Mouse (Mus musculus) gastrocnemius, postnatal 14 days (tissue): ENCODE results near the gene Scel. TPM values are rescaled to one million over a fixed set of nuclear protein-coding genes. Genes with fewer than 3 reads are reported as not detected.

Source experiments
- DNase-seq: peaks from one replicate; pipeline ENCODE4 v3.0.0; 2021; ENCODE audit warnings: mixed read lengths
- intact Hi-C: fragments of 180-260 bp; cut with DNase I; formaldehyde crosslinking; loops from one replicate; pipeline ENCODE4 v1.15.1; 2025; ENCODE audit warnings: low total_unique reads
- total RNA-seq, 2 experiments: library from RNA; stranded (reverse); gene quantifications; 2 replicates each; pipeline ENCODE4 v1.2.3; 2021

The Scel gene
- total RNA-seq, 2 experiments from 2014 or later, result 0.18 TPM; not detected in 1

DNA sequence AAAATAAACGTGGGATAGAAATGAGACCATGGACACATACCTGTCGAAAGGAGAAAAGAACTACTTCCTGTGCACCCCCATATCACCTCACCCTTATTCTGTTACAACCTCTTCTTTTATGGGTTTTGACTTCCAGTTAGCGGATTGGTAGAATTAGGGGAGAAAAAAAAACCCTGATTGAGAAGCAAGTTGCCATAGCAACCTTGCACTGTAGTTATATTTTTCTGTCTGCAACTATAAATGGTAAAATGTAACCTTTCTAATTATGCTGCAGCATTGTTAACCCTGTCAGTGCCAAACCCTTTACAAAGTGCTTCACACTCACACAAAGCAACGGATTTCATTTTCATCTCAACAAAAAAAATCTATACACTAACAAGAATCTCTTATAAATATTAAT lies 39.2 kb downstream of the Scel start:
- no peak for DNase-seq
- intact Hi-C loops, result no loop called here

DNA sequence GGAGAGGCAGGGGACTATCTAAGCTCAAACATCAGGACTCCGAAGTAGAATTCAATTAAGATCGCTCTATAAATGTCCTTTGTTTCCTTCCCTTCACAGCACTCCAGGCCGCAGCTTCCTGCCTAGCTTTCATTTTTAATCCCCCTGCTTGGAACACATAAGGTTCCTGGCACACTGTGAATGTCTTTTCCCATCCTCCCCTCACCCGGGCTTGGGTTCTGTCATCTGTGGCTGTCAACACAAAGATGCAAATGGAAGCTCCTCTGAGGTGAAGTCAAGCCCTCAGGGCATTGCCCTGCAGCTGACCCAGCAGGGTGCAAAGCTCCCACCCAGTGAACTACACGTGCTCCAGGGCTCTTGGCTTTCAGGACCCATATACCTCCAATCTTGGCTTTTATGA lies 43.5 kb downstream of the Scel start:
- DNase-seq, result no peak
- intact Hi-C loops, result no loop called here

DNA sequence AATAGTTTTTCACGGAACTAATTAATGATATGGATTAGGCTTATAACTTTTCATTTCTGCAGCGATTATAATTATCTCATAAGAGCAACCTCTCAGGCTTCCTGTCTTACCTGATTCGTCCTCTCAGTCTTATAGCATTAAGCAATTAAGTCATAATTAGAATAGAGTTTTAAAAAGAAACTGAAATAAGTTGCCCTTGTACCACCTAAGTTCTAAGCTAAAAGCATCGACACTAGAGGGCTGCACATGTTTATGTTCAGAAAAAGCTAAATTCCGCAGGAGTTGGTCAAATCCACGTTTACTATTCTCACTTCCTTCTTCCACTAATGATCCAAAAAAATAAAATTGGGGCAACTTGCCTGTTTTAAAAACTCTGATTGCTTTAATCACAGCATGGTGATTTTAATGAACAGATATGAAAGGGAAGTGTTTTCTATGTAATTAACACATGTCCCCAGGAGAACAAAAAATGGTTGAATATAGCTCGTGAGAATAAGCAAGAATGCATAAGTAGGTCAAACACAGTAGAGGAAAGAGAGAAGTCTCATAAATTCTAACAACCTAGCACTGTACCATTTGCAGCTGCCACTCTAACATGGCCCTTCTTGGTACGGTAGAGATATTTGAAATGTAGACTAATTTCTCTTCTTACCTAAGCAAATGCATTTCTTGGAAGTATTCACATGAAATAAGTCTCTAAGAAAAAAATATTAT lies 48.4 kb downstream of the Scel start:
- intact Hi-C loops, result no loop called here
- DNase-seq, result no peak

DNA sequence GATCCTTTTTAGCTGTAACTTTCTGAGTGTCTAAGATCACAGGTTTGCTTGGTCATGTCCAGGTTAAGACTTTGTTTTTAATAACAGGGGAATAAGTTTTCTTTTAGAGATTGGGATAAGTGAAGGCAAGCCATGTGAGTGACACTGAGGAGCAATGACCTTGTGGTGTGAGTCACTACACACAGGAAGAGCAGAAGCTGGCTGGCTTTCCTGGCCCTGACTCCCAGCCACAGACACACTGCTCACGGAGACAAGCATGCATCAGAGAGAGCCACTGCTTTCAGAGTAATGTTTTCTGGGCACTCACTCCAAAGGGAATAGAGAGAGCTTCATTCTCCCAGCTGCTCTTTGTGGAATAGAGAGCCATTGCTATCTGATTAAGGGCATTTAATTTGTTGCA lies 54.8 kb downstream of the Scel start:
- DNase-seq, result no peak
- intact Hi-C loops, result no loop called here

DNA sequence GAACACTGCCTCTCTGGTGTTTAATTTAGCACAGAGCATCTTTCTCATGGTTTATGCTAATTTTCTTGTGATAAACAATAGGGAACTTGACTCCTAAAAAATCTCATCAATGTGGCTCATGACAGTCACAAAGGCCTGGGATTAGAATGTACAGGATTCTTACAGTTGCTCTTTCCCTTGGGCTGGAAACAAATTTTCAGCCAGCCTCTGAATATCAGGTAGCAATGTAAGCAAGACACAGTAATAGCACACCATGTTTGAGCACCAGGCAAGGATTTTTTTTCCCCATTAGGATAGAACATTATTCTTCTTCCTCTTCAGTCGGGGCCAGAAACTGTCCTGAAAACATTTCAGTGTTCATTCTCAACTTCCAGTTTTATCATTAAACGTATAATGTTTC lies 55.3 kb downstream of the Scel start:
- intact Hi-C loops, result no loop called here
- DNase-seq, result no peak

DNA sequence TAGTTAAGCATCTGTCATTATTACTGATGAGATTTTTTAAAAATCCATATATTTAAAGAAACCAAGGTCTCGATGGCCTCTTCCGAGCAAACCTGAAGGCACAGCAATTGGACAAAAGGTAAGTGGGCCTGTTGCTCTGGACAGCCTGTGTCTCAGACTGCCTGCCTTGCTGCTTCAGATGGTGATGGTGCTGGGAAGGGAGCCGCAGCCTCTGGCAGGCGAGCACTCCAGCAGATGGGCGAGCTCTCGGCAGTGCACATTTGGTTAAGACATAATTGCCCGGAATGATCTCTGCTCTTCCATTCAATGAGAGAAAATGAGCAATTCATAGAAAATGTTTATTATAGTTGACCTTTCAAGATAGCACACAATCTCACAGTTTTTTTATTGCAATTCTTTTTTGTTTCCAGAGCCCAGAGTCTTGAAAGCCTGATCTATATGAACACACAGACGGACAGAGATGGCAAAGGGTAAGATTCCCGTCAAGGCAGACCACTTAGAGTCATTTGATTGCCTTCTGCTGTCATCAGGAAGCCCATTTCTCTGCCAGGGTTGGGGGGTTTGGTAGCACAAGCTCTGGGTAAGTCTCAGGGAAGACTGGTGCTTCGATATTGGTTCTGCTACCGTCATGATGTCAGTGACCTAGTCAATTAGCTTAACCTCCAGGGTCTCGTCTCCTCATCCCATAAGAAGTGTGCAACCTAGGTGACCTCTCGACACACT lies 58.6 kb downstream of the Scel start:
- DNase-seq, result no peak
- intact Hi-C loops, result no loop called here

DNA sequence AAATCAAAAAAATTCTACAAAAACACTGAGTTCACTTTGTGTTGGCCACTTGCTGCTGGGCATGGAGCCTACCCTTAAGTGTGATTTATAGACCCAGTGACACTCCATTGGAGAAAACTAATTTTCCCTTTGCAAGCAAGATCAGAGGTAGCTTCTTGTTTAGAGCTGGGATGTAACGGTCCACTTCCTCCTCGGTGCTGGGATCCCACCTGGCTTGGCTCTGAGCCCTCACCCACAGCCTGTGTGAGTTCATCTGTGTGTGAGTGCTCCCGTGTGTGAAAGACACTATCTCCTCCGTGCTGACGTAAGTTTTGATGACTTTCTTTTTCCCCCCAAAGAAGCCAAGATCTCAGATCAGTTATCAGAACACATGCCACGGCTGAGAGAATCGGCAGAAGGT lies 62.7 kb downstream of the Scel start:
- DNase-seq, result no peak

DNA sequence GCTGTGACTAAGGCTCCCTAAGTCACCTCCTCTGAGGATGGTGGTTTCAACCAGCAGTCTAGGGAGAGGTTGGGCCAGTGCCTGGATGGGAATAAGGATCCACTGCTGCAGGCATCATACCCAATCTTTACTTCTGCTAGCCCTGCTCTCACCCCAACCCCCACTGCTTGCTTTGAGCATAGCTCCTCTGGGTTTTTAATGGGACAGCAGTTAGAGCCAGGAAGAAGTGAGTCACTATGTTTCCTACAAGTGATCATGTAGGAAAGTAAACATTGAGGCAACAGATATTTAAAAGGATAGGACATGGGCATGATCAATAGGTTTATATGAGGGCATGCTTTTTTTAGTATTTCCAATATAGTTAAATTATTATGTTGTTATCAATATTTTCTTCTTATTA lies 63.9 kb downstream of the Scel start:
- intact Hi-C loops, result no loop called here
- no peak for DNase-seq

More for the DNA sequence above, 62.7 kb downstream of the Scel start:
- intact Hi-C loops, result no loop called here

DNA sequence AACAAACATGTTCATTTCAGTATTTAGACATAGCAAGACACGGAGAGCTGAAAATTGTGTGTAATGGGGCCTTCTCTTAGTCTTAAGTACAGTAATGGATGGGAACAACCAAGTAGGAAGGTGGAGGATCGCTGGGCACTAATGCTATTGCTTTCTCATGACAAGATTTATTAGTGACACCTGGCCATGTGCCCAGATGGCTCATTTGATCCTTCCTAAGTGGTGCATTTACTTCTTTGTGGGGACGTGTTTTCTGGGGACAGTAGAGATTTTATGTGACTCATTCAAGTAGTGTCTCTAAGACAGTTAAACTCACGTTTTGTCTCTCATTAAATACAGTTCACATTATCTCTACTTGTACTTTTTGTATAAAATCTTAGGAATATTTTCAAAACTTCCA lies 73.5 kb downstream of the Scel start:
- DNase-seq, result no peak
- intact Hi-C loops, result no loop called here

DNA sequence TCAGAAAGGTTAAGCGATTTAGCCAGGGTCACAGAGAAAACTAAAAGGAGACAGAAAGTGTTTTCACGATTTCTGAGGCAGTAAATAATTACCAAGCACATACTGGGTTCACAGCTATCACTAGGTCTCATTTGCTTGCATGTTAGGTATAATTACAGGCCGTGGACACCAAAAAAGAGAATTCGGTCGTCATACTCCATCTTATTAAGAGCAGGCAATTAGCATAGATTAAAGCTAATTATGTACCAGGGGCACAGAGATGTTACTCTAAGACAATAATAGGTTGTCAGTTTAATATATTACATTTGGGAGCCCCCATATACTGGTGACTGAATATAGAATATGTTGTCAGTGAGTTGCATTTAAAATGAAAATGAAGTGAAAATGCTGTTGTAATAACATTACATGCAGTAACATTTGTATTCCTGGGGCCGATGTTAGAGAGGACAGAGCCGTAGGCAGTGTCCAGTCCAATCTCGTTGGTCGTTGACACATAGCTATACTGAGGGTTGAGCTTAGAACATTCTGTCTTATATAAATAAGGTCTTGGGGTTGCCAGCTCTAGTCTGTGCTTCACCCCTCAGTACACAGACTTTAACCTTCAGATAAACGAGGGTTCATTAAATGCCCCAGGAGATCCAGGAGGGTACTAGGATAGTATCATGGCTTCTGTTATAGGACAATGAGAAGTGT lies 74.2 kb downstream of the Scel start:
- intact Hi-C loops, result no loop called here
- DNase-seq, result no peak

DNA sequence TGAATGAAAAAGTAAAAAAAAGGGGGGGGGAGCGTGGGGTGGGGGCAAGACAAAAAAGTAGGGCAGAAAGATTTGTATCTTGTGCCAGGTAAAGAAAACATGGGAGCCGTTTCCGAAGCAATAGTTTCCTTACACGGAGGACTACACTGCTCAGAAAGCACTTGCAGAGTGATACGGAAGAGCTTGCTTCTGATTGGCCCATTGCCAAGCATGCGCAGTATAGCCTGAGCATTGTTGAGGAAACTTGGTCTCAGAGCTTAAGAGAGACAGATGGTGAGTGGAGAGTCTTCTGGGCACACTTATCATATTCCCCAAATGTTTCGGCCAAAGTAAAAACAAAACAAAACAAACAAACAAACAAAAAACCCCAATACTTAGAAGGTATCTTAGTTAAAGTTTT lies 76.7 kb downstream of the Scel start:
- DNase-seq, result no peak
- intact Hi-C loops, result no loop called here

DNA sequence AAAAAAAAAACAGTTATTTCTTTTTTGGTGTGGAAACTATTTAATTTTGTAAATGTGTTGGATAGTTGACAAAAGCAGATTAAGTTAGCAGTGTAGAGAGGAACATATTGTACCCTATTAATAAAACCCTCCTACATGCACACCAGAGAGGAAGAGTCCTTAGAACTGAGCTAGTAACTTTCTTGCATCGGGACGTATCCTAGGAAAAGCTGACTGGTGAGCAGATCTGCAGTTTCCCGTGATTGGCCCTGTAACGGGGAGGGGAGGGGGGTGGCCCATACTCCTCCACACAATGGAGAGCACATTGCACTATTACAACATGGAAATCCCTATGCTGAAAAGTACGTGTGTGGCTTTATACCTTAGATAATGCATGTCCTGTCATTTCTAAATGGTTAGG lies 82.7 kb downstream of the Scel start:
- no peak for DNase-seq
- intact Hi-C loops, result no loop called here

DNA sequence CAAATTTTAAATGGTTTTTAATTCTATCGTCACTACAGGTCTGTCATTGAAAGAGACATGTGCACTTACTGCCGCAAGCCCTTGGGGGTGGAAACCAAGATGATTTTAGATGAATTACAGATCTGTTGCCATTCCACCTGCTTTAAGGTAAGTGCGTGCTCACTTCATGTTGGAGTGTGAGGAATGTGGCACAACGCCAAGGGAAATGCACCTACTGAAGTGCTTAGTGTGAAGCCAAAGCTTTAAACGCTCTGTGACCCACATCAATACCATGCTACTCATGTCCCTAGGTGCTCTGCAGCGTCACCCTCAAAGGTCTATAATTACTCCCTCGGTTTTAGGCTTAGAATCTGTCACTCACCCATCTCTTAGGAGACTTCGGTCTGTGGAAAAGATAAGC lies 94.9 kb downstream of the Scel start:
- intact Hi-C loops, result no loop called here
- DNase-seq, result no peak

DNA sequence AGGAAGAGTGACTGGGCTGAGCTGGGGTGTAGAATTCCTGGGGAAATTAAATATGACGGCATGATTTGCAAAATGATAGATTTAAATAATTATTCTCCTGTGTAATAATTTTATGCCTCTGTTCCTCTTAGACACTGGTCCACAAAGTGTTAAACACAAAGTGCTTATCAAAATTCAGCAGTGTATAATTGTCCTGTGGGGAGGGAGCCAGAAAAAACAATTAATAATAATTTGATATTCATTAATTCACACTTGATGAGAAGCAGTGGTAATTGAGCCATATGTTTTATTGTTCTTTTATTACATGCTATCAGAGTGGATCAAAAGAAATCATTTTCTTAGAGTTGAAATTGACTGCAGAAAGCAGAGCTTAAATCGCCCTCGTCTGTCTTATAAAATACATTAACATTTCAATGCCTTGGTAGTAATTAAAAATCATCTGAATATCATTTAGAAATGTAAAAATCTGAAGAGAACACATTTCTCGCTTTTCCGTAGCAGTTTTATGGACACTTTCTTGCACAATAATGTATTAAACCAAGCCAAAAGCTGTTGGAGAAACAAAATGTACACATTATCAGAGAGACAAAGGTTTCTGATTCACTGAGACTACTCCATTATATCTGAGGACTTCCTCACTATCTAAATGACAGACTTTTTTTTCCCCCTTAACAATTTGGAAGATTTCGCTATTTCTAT lies 100.6 kb downstream of the Scel start:
- no peak for DNase-seq
- intact Hi-C loops, result no loop called here

DNA sequence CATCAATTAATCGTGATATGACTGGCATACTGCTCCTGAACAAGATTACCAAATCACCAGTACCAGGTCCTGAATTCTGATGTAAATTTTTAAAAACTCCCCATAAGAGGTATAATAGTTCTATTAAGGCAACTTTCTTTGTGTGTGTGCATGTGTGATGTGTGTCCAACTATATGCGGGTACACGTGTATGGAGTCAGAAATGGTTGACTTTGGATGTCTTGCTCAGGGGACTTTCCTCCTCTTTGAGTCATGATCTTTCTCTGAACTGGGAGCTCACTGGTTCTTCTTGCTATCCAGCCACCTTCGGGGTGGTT lies 101.1 kb downstream of the Scel start:
- no peak for DNase-seq
- intact Hi-C loops, result no loop called here

DNA sequence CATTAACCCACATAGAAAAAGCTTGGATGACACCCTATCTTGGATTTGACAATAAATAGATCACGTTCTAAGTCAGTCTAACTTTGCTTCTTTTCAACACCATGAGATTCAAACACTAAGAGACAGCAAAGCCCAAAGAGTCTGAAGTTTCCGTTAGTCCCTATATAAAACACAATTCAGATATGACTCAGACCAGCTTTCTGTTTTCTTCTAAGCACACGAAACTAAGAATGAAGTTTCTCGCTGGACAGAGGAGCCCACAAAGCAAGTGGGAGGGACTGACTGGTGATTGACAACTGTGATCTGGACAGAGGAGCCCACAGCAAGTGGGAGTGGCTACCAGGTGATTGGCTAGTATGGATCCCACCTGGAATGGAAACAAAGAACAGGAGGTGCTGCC lies 106.6 kb downstream of the Scel start:
- no peak for DNase-seq
- intact Hi-C loops, result no loop called here

DNA sequence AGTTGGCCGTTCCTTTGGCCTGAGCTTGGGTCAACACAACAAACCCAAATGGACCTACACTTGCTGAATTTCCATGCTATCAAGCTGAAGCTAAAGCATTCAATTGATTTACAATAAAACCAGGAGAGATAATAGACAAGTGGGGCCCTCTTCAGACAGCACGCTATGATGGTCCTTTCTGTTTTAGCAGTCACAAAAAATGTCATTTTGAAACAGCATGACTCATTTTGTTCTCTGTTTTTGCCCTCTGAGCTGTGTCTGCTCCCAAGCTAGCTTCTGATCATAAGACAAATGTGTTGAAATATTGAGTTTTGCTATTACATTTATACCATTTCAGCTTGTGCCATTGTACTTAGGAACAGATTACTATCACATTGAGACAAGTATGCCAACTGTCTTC lies 108.1 kb downstream of the Scel start:
- no peak for DNase-seq
- intact Hi-C loops, result no loop called here

DNA sequence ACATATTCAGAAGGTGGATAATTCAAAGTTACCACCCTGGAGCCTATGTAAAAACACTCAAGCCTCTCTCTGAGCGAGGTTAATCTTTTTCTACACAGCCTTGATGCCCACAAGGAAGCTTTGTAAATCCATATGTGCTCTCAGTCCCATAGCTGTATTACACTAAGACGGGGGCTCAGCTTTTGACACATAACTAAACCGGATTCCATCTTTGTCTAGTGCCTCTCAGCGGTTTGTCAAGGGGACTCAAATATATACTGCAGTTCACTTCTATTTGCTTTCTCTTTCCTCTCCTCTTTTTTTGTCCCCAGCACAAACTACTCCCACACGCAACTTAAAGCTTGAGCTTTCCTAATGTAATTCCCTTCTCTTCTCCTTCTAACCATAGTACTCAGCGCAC lies 113.0 kb downstream of the Scel start:
- intact Hi-C loops, result no loop called here
- no peak for DNase-seq

DNA sequence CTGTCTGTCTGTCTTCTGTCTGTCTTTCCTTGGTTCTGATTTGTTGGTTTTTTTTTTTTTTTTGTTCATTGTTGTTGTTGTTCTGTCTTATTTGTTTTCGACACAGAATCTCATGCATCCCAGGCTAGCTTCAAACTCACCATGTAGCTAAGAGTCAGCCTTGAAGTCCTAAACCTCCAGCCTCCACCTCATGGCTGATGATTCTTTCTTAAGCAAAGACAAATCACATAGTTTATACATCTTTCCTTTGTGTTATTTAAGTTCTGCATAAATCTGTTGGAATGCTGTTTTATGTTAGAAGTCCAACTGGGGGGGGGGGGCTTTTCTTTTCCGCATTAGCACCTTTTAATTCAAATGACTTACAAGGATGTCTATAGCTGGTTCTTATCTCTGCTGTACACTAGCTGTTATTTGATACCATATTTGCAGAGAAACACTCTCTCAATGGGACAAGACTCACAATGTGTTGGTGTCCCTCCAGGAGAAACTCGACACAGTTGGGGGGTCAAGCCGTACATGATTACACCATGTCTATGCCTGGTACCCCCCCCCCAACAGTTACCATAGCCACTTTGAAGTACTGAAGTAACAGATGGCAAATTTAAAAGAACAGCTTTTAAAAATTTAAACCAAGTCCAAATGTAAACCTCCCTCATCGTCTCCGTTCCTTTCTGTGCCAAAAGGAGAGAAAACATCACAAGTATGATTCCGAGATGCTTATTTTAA lies 116.7 kb downstream of the Scel start:
- DNase-seq, result no peak
- intact Hi-C loops, result no loop called here

DNA sequence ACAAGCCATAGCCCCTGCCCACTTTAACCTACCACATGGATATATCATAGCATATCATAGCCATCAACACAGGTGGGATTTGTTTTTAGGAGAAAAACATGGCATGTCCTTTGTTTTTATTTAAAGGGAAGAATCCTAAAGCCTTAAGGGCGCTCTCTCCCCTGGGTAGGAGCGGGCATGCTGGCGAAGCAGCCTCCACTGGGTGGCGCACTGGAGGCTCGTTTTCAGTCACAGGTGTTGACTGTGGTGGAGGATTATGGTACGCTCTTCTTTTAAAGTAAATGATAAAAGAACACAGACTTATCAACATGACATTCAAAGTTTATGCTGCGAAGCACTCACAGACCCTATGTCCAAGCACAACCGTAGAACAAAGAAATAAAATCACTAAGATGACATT lies 117.4 kb downstream of the Scel start:
- intact Hi-C loops, result no loop called here
- DNase-seq, result no peak
